Mouse (Mus musculus) layer of hippocampus, adult 18-20 months (tissue): ENCODE measurements around the gene Zfp219. TPM values are rescaled to one million over a fixed set of nuclear protein-coding genes. Genes with fewer than 3 reads are reported as not detected.

ENCODE experiments used
- total RNA-seq, 2 experiments: library from RNA; stranded (reverse); gene quantifications; 2 replicates each; pipeline ENCODE4 v1.2.3; 2021

The Zfp219 gene
- total RNA-seq, 2 experiments from 2014 or later = 42.3 to 44.2 TPM

Other genes with a start within 250 kb of the Zfp219 start
- gene Ang4, start 247.1 kb downstream of the Zfp219 start, total RNA-seq = not detected
- not detected for gene AY358078, start 220.7 kb downstream of the Zfp219 start, total RNA-seq
- gene Ear6, start 167.0 kb downstream of the Zfp219 start, total RNA-seq = not detected
- gene Mettl17, start 135.9 kb downstream of the Zfp219 start, total RNA-seq = 10 to 100 TPM; 29.0 to 43.2 TPM
- gene Slc39a2, start 127.8 kb downstream of the Zfp219 start, total RNA-seq = 1 to 10 TPM; 6.7 to 8.0 TPM
- gene Ndrg2, start 106.6 kb downstream of the Zfp219 start, total RNA-seq = 1,000 to 10,000 TPM in 1 of 2 experiments, 100 to 1,000 TPM in 1; 922 to 1,028 TPM
- not detected for gene Tppp2, start 102.3 kb downstream of the Zfp219 start, total RNA-seq
- gene Rnase13, start 98.0 kb downstream of the Zfp219 start, total RNA-seq = not detected
- 10 to 100 TPM; 25.8 to 30.0 TPM for gene Arhgef40, start 36.0 kb downstream of the Zfp219 start, total RNA-seq
- under 1 TPM; 0.63 to 0.92 TPM for gene Tmem253, start 5.1 kb downstream of the Zfp219 start, total RNA-seq
- not detected for gene Olfr221, start 21.7 kb upstream of the Zfp219 start, total RNA-seq
- gene Hnrnpc, start 83.3 kb upstream of the Zfp219 start, total RNA-seq = 100 to 1,000 TPM; 255 to 280 TPM
- gene Rpgrip1, start 90.0 kb upstream of the Zfp219 start, total RNA-seq = 1 to 10 TPM; 1.2 to 1.9 TPM
- gene Supt16, start 176.7 kb upstream of the Zfp219 start, total RNA-seq = 10 to 100 TPM; 50.6 to 54.8 TPM
- 100 to 1,000 TPM; 109 to 117 TPM for gene Chd8, start 237.0 kb upstream of the Zfp219 start, total RNA-seq